Mouse (Mus musculus) splenic B cell, adult 2 months (primary cell): ENCODE measurements around the gene Larp6.

Experiments
- DNase-seq: peaks from one replicate; pipeline ENCODE4 v3.0.0-alpha.2; 2011; ENCODE audit warnings: low read depth, low spot score
- H3K27me3 ChIP-seq: 2 replicates; pipeline ENCODE4 v1.6.1; 2012; ENCODE audit warnings: mild to moderate bottlenecking, low read length, moderate library complexity, mixed read lengths; ENCODE audit not compliant: control insufficient read depth, poor library complexity, insufficient read depth, severe bottlenecking
- H3K36me3 ChIP-seq: 2 replicates; pipeline ENCODE4 v1.6.1; 2012; ENCODE audit warnings: mild to moderate bottlenecking, low read length, moderate library complexity, mixed read lengths; ENCODE audit not compliant: control insufficient read depth, poor library complexity, insufficient read depth, severe bottlenecking

The Larp6 gene

DNA sequence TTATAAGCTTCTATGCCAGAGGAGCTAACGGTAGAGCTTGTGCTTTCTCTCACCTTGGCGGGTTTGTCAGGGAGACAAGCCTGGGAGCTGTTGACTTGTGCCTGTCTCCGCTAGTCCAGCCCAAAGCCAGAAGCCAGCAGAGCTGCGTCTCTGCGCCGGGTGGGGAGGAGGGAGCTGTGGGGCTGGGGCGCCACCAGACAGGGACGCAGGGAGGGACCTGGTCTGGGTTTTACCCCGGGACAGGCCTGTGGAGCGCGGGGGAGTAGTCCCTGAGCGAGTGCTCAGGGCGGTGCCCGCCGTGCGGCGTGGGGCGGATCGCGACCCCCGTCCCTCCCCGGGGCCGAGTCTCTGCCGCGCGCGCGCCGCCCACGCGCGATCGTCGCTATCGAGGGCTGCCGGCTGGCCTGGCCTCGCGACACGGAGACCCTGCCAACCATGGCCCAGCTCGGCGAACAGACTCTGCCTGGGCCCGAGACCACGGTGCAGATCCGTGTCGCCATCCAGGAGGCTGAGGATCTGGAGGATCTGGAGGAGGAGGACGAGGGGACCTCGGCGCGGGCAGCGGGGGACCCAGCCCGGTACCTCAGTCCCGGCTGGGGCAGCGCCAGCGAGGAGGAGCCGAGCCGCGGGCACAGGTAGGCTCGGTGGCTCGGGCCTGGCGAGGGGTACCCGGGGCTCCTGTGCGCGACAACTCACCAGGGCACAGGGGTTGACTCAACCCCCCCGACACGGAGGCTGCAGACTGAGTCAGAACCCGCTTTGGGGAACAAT lies at the start of gene Larp6:
Gene Larp6 (plus strand): TSS at position 219 of the 771 bp plus-strand sequence.
- Histone ChIP-seq H3K36me3 (no peaks in the 10 kb centered on the region), H3K27me3 (no peaks in the 10 kb centered on the region; the same call in 1 of the 2 replicates)
- DNase-seq = no peak

DNA sequence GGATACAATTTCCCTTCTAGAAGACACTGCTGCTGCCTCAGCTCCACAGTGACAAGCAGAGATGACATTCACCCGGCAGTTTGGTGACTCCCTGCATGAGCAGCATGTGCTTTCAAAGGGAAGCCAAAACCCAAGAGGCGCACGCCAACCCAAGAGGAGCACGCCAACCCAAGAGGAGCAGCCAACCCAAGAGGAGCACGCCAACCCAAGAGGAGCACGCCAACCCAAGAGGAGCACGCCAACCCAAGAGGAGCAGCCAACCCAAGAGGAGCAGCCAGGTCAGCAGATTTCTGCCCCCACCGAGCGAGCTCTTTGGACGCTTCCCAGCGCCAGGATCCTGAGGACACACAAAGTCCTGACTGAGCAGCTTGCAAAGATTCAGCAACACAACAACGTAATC lies 48.4 kb upstream of the Larp6 start:
- DNase-seq = no peak
- Histone ChIP-seq H3K36me3 (no peaks in the 10 kb centered on the region), H3K27me3 (no peaks in the 10 kb centered on the region)

DNA sequence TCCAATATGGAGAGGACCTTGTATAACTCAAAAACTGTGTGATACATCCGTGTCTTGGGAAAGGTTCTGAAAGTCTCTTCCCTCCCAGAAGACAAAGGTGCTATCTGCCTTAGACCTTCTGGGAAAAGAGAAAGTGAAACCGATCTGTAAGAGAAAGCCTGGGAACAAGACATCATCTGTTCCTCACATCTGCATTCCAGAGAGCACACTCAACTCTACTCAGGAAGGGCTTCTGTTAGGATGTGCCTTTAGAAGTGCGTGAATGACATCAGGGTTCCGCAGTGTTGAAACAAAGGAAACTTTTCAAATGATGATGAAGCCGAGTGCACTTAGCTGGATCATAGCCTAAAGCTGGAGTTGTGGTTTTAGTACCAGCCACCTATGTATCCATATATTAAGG lies 47.9 kb upstream of the Larp6 start:
- H3K36me3 ChIP-seq = no peaks in the 10 kb centered on the region
- H3K27me3 ChIP-seq = no peaks in the 10 kb centered on the region
- DNase-seq = no peak

DNA sequence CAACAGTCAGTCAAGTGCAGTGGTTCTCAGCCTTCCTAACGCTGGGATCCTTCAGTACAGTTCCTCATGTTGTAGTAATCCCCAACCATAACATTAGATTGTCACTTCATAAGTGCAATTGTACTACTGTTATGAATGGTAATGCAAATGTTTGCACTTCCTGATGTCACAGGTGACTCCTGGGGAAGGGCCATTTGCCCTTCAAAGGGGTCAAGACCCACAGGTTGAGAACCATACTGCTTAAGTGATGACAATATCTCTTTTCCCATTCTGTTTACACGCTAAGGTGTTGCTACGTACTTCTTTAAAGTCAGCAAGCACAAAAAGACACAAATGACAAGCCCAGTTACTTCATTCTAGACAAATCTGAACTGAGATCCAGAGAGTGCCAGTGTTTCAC lies 47.3 kb upstream of the Larp6 start:
- no peaks in the 10 kb centered on the region for H3K36me3 ChIP-seq
- no peaks in the 10 kb centered on the region for H3K27me3 ChIP-seq
- DNase-seq = no peak

DNA sequence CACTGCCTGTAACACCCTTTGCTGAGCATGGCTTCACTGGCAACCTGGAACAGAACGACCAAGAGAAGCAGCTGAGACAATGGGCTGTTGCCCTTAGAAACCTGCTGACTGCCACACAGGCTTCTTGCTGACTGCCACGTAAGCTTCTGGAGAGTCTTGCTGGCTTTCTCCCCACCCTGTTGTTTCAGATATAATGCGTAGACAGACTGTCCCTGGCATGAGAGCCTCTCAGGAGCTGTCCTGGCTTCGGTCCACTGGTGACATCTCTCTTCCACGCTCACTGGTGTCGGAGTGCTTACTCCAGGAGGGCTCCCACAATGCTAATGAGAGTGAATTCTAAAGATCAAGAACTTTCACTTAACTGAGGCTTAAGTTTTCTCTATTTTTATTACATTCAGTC lies 43.9 kb upstream of the Larp6 start:
- Histone ChIP-seq H3K27me3 (no peaks in the 10 kb centered on the region), H3K36me3 (no peaks in the 10 kb centered on the region)
- no peak for DNase-seq

DNA sequence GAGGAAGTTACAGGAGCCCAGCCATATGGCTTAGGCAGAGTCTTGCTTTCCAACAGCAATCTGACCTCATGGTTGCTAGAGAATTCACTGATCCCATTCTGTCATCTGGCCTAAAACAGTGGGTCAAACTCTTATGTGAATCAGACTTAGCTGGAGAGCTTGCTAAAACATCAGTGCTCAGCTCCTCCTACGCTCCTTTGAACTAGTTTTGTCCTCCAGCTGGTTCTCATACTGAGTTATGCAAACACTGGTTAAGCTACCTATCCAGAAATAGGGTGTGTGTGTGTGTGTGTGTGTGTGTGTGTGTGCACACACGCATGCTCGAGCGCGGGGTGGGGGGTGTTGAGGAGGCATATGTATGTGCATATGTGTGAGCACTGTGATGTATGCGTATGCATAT lies 40.2 kb upstream of the Larp6 start:
- H3K27me3 ChIP-seq = no peaks in the 10 kb centered on the region
- H3K36me3 ChIP-seq = no peaks in the 10 kb centered on the region
- DNase-seq = no peak

DNA sequence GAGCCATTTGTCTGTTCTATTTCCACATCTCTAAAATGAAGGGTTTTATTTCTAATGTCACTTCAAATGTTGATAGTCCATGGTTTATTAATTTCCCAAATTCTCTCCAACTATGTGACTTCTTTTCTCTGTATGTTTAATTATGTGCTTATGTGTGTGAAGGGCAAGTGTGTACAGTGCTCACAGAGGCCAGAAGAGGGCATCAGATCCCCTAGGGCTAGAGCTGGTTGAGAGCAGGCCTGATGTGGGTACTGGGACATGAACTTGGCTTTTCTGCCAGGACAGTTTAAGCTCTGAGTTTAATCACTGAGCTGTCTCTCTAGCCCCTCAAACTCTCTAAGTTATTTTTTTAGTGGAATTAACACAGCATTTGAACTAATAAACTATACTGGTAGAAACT lies 38.0 kb upstream of the Larp6 start:
- Histone ChIP-seq H3K36me3 (no peaks in the 10 kb centered on the region), H3K27me3 (no peaks in the 10 kb centered on the region)
- no peak for DNase-seq

DNA sequence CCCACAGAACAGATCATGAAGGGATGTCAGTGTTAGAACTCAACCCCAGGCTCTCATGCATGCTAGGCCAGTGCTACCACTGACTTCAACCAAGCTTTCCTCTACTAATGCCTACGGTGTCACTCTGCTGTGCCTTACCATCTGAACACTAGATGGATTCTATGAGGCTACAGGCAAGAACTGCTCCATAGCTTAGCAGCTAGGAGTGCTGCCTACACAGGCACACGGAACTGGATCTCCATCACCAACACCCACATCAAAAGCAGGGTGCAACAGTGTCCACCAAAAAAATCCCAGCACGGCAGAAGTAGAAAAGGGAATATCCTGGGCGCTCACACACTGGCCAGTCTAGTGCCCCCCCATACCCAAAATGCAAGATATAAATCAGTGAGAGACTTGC lies 36.4 kb upstream of the Larp6 start:
- H3K36me3 ChIP-seq = no peaks in the 10 kb centered on the region
- no peaks in the 10 kb centered on the region for H3K27me3 ChIP-seq
- no peak for DNase-seq

DNA sequence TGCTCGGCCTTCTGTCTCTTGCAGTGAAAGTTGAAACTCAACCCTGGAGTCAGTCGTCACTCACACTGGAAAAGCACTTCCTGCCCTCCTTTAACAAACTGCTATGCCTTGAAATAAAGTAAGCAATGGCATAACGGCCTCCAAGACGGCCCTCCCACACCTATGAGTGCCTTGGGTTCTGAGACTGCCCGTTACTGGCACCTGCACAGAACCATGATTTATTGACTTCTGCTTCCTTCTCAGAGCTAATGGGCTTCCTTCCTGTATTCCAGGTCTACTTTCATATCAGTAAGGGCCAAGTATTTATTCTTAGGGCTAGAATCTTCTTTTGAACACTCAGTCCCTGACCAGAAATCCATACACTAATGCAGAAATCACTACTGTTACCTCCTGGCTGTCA lies 33.9 kb upstream of the Larp6 start:
- Histone ChIP-seq H3K36me3 (no peaks in the 10 kb centered on the region), H3K27me3 (no peaks in the 10 kb centered on the region)
- DNase-seq = no peak

DNA sequence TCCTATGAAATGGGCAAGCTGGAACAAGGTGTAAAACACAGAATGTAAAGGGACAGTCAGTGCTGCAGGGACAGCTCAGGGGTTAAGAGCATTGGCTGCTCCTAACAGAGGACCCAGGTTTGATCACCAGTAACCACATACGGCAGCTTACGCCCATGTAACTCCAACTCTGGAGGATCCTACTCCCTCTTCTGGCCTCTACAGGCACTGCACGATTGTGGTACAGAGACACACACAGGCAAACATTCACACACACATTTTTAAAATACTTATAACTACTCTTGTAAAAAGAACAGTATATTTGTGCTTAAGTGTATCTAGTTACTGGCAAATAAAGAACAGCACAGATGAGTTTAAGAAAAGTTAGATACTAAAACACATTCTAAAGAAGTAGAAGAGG lies 31.8 kb upstream of the Larp6 start:
- Histone ChIP-seq H3K36me3 (no peaks in the 10 kb centered on the region), H3K27me3 (no peaks in the 10 kb centered on the region)
- peak; percentile 7 for DNase-seq

DNA sequence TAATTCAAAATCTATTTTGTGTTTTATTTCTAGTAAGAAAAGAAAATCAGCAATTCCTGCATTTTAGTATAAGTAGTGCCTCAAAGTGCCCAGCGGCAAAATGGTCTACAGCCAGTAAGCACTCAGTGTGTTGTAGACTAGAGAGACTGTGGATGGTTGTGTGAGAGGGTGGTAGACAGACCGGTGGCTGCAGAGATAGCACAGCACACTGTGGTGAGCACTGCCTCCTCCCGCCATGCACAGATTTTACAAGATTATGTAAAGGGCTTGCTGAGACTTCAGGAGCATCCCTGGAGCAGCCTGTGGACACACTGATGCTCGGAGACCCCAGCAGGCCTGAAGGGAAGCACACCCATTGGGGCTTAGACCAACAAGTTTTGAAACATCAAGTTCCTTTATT lies 30.0 kb upstream of the Larp6 start:
- H3K36me3 ChIP-seq = no peaks in the 10 kb centered on the region
- H3K27me3 ChIP-seq = no peaks in the 10 kb centered on the region
- no peak for DNase-seq

DNA sequence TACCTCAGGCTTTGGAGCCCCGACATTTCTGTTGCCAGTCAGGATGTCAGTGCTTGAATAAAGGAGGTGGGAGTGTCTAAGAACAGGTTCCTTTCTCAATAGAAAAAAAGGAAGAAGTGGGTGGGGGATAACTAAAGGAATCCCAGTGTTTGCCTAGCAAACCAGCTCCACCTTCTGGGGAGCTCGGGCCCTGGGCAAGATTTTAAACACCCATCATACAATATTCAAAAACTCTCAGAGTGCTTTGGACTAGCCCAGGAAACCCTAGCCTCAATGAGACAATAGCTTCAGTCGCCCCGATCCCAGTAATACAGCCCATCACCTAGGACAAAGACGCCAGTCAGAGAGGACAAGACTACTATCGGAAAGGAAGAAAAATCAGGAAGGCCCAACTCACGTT lies 25.4 kb upstream of the Larp6 start:
- Histone ChIP-seq H3K36me3 (no peaks in the 10 kb centered on the region), H3K27me3 (no peaks in the 10 kb centered on the region)
- DNase-seq = no peak

DNA sequence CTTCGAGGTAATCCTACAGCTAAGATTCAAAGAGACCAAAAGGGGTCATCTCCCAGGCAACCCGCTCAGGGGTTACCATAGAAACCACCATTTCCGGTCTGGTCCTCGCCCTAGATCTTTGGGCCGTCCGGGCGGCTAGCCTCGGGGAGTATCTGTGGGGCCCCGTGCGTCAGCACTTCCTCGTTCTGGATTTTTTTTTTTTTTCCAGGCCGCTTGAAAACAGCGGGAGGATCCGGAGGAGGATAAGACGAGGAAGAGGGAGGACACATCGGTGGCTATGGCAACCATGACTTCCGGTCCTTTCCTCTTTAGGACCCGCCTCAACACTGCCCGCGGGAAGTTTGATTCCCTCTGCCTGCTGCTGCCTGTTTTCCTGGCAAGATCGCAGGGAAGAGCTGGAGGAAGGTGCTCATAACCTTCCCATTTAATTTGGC lies 24.9 kb upstream of the Larp6 start, which contains the start of gene Lrrc49:
Gene Lrrc49 (minus strand): TSS at position 268 of the 434 bp plus-strand sequence.
- DNase-seq = peak; percentile 78
- no peaks in the 10 kb centered on the region for H3K36me3 ChIP-seq

DNA sequence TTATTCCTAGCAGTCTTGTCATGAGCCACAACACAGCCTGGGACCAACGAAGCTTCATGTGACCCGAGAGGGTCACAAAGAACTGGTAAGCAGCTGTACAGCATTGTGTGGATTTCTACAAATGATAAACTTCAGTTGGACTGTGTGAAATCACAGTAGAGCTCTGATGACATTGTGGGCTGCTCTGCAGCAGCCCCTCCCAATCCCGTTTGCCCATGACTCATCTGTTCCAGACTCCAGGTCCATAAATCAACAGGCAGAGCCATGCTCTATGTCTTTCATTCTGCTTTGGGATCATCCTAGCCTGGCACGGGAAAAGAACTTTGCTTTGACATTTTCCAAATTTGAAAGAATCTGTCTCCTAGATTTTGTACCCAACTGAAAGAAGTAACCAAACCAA lies 20.2 kb upstream of the Larp6 start:
- DNase-seq = no peak
- Histone ChIP-seq H3K27me3 (no peaks in the 10 kb centered on the region), H3K36me3 (no peaks in the 10 kb centered on the region)

More for the DNA sequence above, 24.9 kb upstream of the Larp6 start, which contains the start of gene Lrrc49:
- H3K27me3 ChIP-seq = no peaks in the 10 kb centered on the region

DNA sequence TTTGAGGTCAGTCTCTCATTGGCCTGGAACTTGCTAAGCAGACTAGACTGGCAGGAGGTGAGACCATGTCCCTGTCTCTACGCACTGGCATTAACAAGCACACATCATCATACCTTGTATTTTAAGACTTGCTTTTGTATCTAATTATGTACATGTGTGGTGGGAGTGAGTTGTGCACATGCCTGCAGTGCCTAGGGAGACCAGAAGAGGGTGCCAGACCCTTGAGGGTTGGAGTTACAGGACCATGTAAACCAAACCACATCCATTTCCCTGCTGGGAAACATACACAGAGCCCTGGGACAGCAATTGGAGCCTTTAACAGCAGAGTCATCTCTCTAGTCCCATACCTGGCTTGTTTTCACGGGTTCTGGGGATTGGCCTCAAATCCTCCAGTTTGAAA lies 18.8 kb upstream of the Larp6 start:
- Histone ChIP-seq H3K36me3 (no peaks in the 10 kb centered on the region), H3K27me3 (no peaks in the 10 kb centered on the region)
- DNase-seq = peak; percentile 8
